ENCODE assay signal across 8 mouse cellular contexts in the genomic region with DNA sequence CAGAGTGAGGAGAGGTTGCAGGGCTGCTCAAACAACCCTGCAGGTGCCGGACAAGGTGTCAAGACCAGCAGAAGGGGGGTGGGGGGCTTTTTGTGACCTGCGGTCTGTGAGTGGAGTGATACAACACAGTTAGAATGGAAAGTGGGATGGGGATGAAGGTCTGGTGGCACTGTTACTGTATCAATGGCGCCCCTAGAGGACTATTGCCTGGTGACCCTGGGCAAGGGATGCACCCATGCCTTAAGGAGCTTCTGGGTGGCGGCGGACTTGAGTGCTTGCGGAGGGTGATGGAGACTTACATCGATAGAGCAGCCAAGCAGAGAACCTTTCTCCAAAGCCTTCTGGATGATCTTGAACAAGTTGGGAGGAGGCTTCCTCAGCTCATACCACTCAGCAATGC. TPM values are rescaled to one million over a fixed set of nuclear protein-coding genes. Genes with fewer than 3 reads are reported as not detected.
A peak's percentile ranks its signal among the peaks of the same experiment; 100 is the strongest.
DNase-seq lines count a peak whose midpoint lies in the region; ATAC-seq and TF ChIP-seq lines count a peak whose summit lies in the region.

No protein-coding gene starts in this region.

- H3K27me3 ChIP-seq in heart, embryonic 16.5 days (ENCODE audit: control insufficient read depth, insufficient read depth, low read length) = no peaks in the 10 kb centered on the region
- no peaks in the 10 kb centered on the region for H3K27me3 ChIP-seq in limb, embryonic 14.5 days (ENCODE audit: control insufficient read depth, insufficient read depth, low read length)

- DNase-seq in heart, postnatal 25 days (ENCODE audit: low spot score) = no peak
- peak; percentile 23 for DNase-seq in 416B (ENCODE audit: low read depth)
- no peak for DNase-seq in limb, embryonic 14.5 days (ENCODE audit: low spot score)
- no peak for DNase-seq in spleen, adult 18-20 months
- no peak for DNase-seq in layer of hippocampus, postnatal 10 days (ENCODE audit: low spot score in 2 of 2)
- DNase-seq in urinary bladder, postnatal 10 days (ENCODE audit: low spot score) = no peak

- 65% methylated on average over 7 of the region's 7 CpGs for WGBS in heart, embryonic 16.5 days
- WGBS in limb, embryonic 14.5 days = 81% methylated on average over 7 of the region's 7 CpGs

- H3K36me3 ChIP-seq in heart, embryonic 16.5 days (ENCODE audit: control insufficient read depth, insufficient read depth) = peaks cover 27% of the 10 kb centered on the region
- peaks cover 78% of the 10 kb centered on the region for H3K36me3 ChIP-seq in limb, embryonic 14.5 days (ENCODE audit: control insufficient read depth, insufficient read depth, low read length)

- H3K9ac ChIP-seq in heart, embryonic 16.5 days (ENCODE audit: low read length) = no peak overlapping the region
- H3K9ac ChIP-seq in limb, embryonic 14.5 days (ENCODE audit: low read depth, low read length, severe bottlenecking) = no peak overlapping the region

- no peak for TF ChIP-seq POLR2A in limb, embryonic 14.5 days (IDR thresholded peaks at IDR 0.05; ENCODE audit: borderline replicate concordance, extremely low read depth, insufficient read depth, insufficient read length)

- no peak for ATAC-seq in heart, embryonic 16.5 days (replicated peaks; ENCODE audit: extremely low read depth, insufficient read depth, low FRiP score)
- peak; percentile 35; the same call in 1 of the 2 replicates for ATAC-seq in common myeloid progenitor, adult 5-6 weeks (replicated peaks; ENCODE audit: low read depth, poor library complexity, severe bottlenecking)
- ATAC-seq in limb, embryonic 14.5 days (ENCODE audit: low FRiP score, low read depth) = no peak

- peak overlapping the region; percentile 65 for H3K27ac ChIP-seq in heart, embryonic 16.5 days (ENCODE audit: low read length)
- H3K27ac ChIP-seq in limb, embryonic 14.5 days (replicated peaks; ENCODE audit: low read depth, low read length) = 0 out of 2 replicates have a peak overlapping the region, but pooled peaks have one; percentile 10

- intact Hi-C loops in heart, postnatal 25 days (cut with DNase I) = no loop called here

- no peak overlapping the region for H3K4me2 ChIP-seq in heart, embryonic 16.5 days (ENCODE audit: low read depth, low read length)
- H3K4me2 ChIP-seq in limb, embryonic 14.5 days (replicated peaks; ENCODE audit: low read depth, low read length, severe bottlenecking) = no peak overlapping the region

- peaks cover 19% of the 10 kb centered on the region for H3K4me1 ChIP-seq in heart, embryonic 16.5 days (ENCODE audit: control insufficient read depth, insufficient read depth, low read length)
- H3K4me1 ChIP-seq in limb, embryonic 14.5 days (ENCODE audit: control insufficient read depth, insufficient read depth, low read length) = peaks cover 10% of the 10 kb centered on the region

- H3K4me3 ChIP-seq in heart, embryonic 16.5 days (ENCODE audit: low read length) = no peak overlapping the region
- no peak overlapping the region for H3K4me3 ChIP-seq in limb, embryonic 14.5 days (replicated peaks; ENCODE audit: low read length)

- H3K9me3 ChIP-seq in heart, embryonic 16.5 days (replicated peaks; ENCODE audit: control insufficient read depth, low read length) = no peaks in the 10 kb centered on the region
- H3K9me3 ChIP-seq in limb, embryonic 14.5 days (ENCODE audit: control insufficient read depth, low read length) = no peaks in the 10 kb centered on the region

RNA-seq across cellular contexts. Expression of gene Capn2, which starts 26.8 kb away (rescaled TPM):
- 91.1 and 91.7 TPM in 2 replicates for polyA plus RNA-seq in heart, embryonic 16.5 days (2015; fragmentation: Nextera tagmentation; extraction: Ambion mirVana)
- 10 to 100 TPM; 63.3 to 73.1 TPM for total RNA-seq in heart, postnatal 25 days (2021)
- total RNA-seq in common myeloid progenitor, adult 5-6 weeks (2017) = 22.4 TPM in 2 replicates
- polyA plus RNA-seq in limb, embryonic 14.5 days (2012; rRNA removed) = 76.7 and 90.5 TPM in 2 replicates
- polyA plus RNA-seq in limb, embryonic 14.5 days (2014; fragmentation: Nextera tagmentation; extraction: Ambion mirVana) = 119 and 126 TPM in 2 replicates
- total RNA-seq in layer of hippocampus, postnatal 10 days (2021) = 10 to 100 TPM; 75.3 to 77.7 TPM
